Mouse (Mus musculus) layer of hippocampus, adult 18-20 months (tissue): Measurements from ENCODE around the gene Urb1. TPM values are rescaled to one million over a fixed set of nuclear protein-coding genes. Genes with fewer than 3 reads are reported as not detected.
"Not testable (repeated sequence)": the region's sequence is repeated elsewhere in the genome, so short reads cannot be mapped to it uniquely, and the experiment has no call there.

Experiments used
- DNase-seq, 2 experiments: peaks; one replicate each; pipeline ENCODE4 v3.0.0; 2022; ENCODE audit warnings: low spot score in 2 of 2
- total RNA-seq, 2 experiments: library from RNA; stranded (reverse); gene quantifications; 2 replicates each; pipeline ENCODE4 v1.2.3; 2021

Gene Urb1
- total RNA-seq, 2 experiments from 2014 or later: 14.7 to 14.9 TPM

- not testable (repeated sequence) for DNase-seq
Observed at GRCm38 (mm10) chr16:90823986-90824385, 13.8 kb upstream of the Urb1 start.

GRCm38 (mm10) chr16:90822981-90823380, 12.8 kb upstream of the Urb1 start:
- DNase-seq: no peak

- DNase-seq: no peak
Observed at GRCm38 (mm10) chr16:90822284-90822935, 12.2 kb upstream of the Urb1 start.

GRCm38 (mm10) chr16:90821046-90821697, 11.0 kb upstream of the Urb1 start:
- DNase-seq: no peak

GRCm38 (mm10) chr16:90820326-90820725, 10.1 kb upstream of the Urb1 start:
- DNase-seq: no peak

GRCm38 (mm10) chr16:90812086-90812485, 1.9 kb upstream of the Urb1 start:
- no peak for DNase-seq

- no peak for DNase-seq
Observed at GRCm38 (mm10) chr16:90810716-90811256, 573 bp upstream of the Urb1 start.

- no peak for DNase-seq
Observed at GRCm38 (mm10) chr16:90804466-90804865, 5.7 kb downstream of the Urb1 start.

- no peak for DNase-seq
Observed at GRCm38 (mm10) chr16:90801928-90802327, 8.3 kb downstream of the Urb1 start.

- no peak for DNase-seq
Observed at GRCm38 (mm10) chr16:90801251-90801650, 9.0 kb downstream of the Urb1 start.

- DNase-seq: no peak
Observed at GRCm38 (mm10) chr16:90799840-90800239, 10.4 kb downstream of the Urb1 start.

- DNase-seq: no peak
Observed at GRCm38 (mm10) chr16:90798848-90799247, 11.4 kb downstream of the Urb1 start.

GRCm38 (mm10) chr16:90798446-90798845, 11.8 kb downstream of the Urb1 start:
- DNase-seq: no peak

- DNase-seq: no peak
Observed at GRCm38 (mm10) chr16:90794708-90795107, 15.5 kb downstream of the Urb1 start.

GRCm38 (mm10) chr16:90792500-90792899, 17.7 kb downstream of the Urb1 start:
- no peak for DNase-seq

- DNase-seq: no peak
Observed at GRCm38 (mm10) chr16:90792066-90792465, 18.1 kb downstream of the Urb1 start.

- no peak for DNase-seq
Observed at GRCm38 (mm10) chr16:90790946-90791345, 19.3 kb downstream of the Urb1 start.

- DNase-seq: no peak
Observed at GRCm38 (mm10) chr16:90788580-90788979, 21.6 kb downstream of the Urb1 start.

- no peak for DNase-seq
Observed at GRCm38 (mm10) chr16:90785257-90785656, 25.0 kb downstream of the Urb1 start.

GRCm38 (mm10) chr16:90783302-90783701, 26.9 kb downstream of the Urb1 start:
- no peak for DNase-seq

GRCm38 (mm10) chr16:90779783-90780182, 30.4 kb downstream of the Urb1 start:
- no peak for DNase-seq

GRCm38 (mm10) chr16:90775946-90776520, 34.2 kb downstream of the Urb1 start:
- no peak for DNase-seq
